Mouse (Mus musculus): ENCODE results near the gene Opa1.

The Opa1 gene

GRCm38 (mm10) chr16:29687987-29688885, 109.1 kb downstream of the Opa1 start:
- in situ Hi-C loops (cut with MboI, MseI), result no loop called here

GRCm38 (mm10) chr16:29689187-29689819, 110.2 kb downstream of the Opa1 start:
- in situ Hi-C loops (cut with MboI, MseI), result no loop called here

GRCm38 (mm10) chr16:29693025-29693682, 114.0 kb downstream of the Opa1 start:
- in situ Hi-C loops (cut with MboI, MseI), result no loop called here

- in situ Hi-C loops (cut with MboI, MseI), result no loop called here
Observed at GRCm38 (mm10) chr16:29693791-29694419, 114.8 kb downstream of the Opa1 start.

GRCm38 (mm10) chr16:29694420-29694959, 115.4 kb downstream of the Opa1 start:
- in situ Hi-C loops (cut with MboI, MseI), result no loop called here
